Mouse (Mus musculus): ENCODE measurements at regions not wholly inside any gene's neighbourhood (a gene's known extent, or its start where the extent isn't known, plus 50 kb on each side); places are given as distances from the start of the nearest gene placed in this dataset.

DNA sequence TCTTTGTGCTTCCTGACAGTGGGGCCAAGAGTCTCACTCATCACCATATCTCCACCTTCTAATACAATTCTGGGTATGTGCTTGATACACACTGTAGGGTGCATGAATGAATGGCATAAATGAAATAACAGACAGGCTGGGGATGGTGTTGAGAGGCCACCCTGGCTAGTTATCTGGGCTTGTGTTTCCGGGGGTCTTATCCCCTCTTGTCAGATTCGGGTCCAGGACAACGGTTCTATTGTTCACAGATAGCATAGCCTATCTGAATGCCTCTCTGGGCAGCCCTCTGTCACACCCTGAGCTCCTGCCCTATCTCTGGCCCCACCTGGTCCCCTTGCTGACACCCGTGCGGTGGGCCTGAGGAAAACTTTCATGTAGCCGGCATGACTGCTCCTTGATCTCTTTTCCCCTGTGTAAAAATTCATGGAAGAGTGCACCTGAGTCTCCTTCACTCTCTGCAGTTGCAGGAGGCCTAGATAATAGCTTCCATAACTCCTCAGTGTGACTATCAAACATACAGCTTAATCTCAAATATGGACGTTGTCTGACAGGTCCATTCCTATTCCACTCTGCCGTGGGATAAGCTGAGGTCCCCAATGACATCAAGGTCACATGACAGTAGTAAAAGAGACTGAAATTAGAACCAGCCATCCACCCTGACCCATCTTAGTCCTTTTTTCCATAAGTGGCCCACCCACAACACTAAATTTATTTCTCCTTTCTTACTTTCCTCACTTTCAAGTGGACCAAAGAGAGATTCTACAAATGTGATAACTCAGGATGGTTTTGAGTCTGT is 1298.4 kb upstream of the A1bg start:
- no peak for DNase-seq (ENCODE audit: low spot score)
- Histone ChIP-seq H3K4me2 (ENCODE audit: low read depth, low read length) (no peak overlapping the region), H3K9me3 (ENCODE audit: control insufficient read depth, low read length) (no peaks in the 10 kb centered on the region), H3K36me3 (ENCODE audit: control insufficient read depth, insufficient read depth, low read length) (no peaks in the 10 kb centered on the region), H3K4me1 (ENCODE audit: control insufficient read depth, insufficient read depth, low read length) (no peaks in the 10 kb centered on the region), H3K4me3 (ENCODE audit: low read depth, low read length) (no peak overlapping the region), H3K9ac (ENCODE audit: low read depth, low read length) (no peak overlapping the region), H3K27me3 (replicated peaks; ENCODE audit: control insufficient read depth, insufficient read depth, low read length) (no peaks in the 10 kb centered on the region), H3K27ac (replicated peaks; ENCODE audit: low read depth, low read length) (no peak overlapping the region)
- ATAC-seq (ENCODE audit: low read depth): no peak
- 73% methylated on average over 8 of the region's 8 CpGs for WGBS

DNA sequence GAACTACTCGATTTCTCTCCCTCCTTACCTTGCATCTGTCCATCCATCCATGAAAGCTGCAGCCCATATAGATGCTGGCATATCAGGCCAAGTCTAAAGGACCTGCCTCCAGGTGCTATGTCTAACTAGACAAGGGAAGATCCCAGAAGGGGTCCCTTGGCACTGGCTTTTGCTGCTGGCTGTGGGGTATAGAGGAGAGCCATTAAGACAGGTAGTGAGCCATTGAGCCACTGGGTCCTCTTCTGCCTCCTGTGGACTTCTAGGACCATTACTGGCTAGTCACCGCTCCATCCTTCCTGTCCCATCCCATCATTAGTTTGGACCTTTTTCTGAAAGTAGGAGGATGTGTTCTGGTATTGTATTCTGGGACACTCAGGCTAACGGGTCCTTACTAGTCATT is 1297.8 kb upstream of the A1bg start:
- ATAC-seq (ENCODE audit: low read depth) (no peak), DNase-seq (ENCODE audit: low spot score) (no peak)
- WGBS: 86% methylated on average over 3 of the region's 3 CpGs
- H3K4me1 ChIP-seq (ENCODE audit: control insufficient read depth, insufficient read depth, low read length): no peaks in the 10 kb centered on the region
- H3K9me3 ChIP-seq (ENCODE audit: control insufficient read depth, low read length): no peaks in the 10 kb centered on the region
- no peaks in the 10 kb centered on the region for H3K27me3 ChIP-seq (replicated peaks; ENCODE audit: control insufficient read depth, insufficient read depth, low read length)
- H3K27ac ChIP-seq (replicated peaks; ENCODE audit: low read depth, low read length): no peak overlapping the region
- H3K36me3 ChIP-seq (ENCODE audit: control insufficient read depth, insufficient read depth, low read length): no peaks in the 10 kb centered on the region
- H3K4me2 ChIP-seq (ENCODE audit: low read depth, low read length): no peak overlapping the region
- no peak overlapping the region for H3K9ac ChIP-seq (ENCODE audit: low read depth, low read length)
- no peak overlapping the region for H3K4me3 ChIP-seq (ENCODE audit: low read depth, low read length)

DNA sequence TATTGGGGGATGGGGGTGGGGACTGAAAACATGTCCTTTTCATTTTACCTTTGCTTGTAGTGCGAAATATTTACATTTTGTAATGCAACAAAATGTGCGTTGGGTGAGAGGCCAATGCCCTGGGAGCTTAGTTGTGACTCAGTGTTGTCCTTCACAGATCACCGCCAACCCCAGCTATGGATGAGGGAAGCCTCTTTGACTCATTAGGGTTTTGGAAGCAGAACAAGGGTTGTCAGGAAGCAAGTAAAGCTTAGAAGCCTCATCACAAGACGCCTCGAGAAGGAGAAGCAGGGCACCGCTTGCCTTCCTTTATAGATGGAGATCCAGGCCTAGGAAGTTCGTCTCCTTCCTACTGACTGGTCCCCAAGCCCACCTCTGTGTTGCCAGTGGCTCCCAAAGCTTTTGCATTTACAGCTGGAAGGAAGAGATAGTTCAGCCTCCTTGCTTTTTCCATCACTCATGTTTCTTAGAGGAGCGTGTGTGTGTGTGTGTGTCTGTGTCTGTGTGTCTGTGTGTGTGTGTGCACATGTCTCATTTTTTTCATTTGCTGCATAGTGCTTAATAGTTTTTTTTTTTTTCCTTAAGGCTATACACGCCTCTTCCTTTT is 1297.2 kb upstream of the A1bg start:
- 94% methylated on average over 9 of the region's 9 CpGs for WGBS
- DNase-seq (ENCODE audit: low spot score): no peak
- ATAC-seq (ENCODE audit: low read depth): no peak
- no peaks in the 10 kb centered on the region for H3K27me3 ChIP-seq (replicated peaks; ENCODE audit: control insufficient read depth, insufficient read depth, low read length)
- no peak overlapping the region for H3K27ac ChIP-seq (replicated peaks; ENCODE audit: low read depth, low read length)
- H3K36me3 ChIP-seq (ENCODE audit: control insufficient read depth, insufficient read depth, low read length): no peaks in the 10 kb centered on the region
- H3K9me3 ChIP-seq (ENCODE audit: control insufficient read depth, low read length): no peaks in the 10 kb centered on the region
- no peaks in the 10 kb centered on the region for H3K4me1 ChIP-seq (ENCODE audit: control insufficient read depth, insufficient read depth, low read length)
- H3K4me2 ChIP-seq (ENCODE audit: low read depth, low read length): no peak overlapping the region
- H3K4me3 ChIP-seq (ENCODE audit: low read depth, low read length): no peak overlapping the region
- no peak overlapping the region for H3K9ac ChIP-seq (ENCODE audit: low read depth, low read length)

DNA sequence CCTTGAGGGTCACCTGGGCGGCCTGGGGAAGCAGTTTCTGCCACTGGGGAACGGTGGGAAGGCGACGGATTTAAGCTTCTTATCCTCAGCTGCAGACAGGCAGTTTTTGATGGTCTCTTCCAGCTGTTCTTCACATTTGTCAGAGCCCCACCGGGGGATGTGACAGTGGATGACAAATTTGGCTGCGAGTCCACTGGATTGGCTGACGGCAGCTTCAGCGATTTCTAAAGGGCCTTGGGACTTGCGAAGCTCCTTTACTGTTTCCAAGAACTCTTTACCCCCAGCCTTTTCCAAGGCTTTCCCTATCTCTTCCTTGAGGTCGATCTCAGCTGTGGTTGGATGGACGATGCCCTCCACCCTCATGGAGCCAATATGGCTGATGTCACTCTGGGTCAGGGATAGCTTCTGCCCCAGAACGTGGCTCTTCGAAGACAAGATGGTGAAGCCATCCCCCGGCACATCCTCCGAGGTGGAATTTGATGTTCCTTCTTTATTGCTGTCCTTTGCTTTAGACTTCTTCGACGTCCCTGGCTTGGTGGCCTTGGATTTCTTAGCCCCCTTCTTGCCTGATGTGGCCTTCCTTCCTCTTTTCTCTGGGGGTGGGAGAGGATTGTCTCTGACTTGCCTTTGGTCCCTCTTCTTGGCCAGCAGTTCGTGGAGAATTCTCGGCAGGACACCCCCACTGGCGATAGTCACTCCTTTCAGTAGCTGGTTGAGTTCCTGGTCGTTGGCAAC is 1295.7 kb upstream of the A1bg start:
- no peak overlapping the region for H3K27ac ChIP-seq (replicated peaks; ENCODE audit: low read depth, low read length)
- no peaks in the 10 kb centered on the region for H3K4me1 ChIP-seq (ENCODE audit: control insufficient read depth, insufficient read depth, low read length)
- H3K4me2 ChIP-seq (ENCODE audit: low read depth, low read length): no peak overlapping the region
- H3K27me3 ChIP-seq (replicated peaks; ENCODE audit: control insufficient read depth, insufficient read depth, low read length): no peaks in the 10 kb centered on the region
- WGBS: 86% methylated on average over 21 of the region's 21 CpGs
- no peak overlapping the region for H3K4me3 ChIP-seq (ENCODE audit: low read depth, low read length)
- H3K9me3 ChIP-seq (ENCODE audit: control insufficient read depth, low read length): no peaks in the 10 kb centered on the region
- ATAC-seq (ENCODE audit: low read depth) (no peak), DNase-seq (ENCODE audit: low spot score) (no peak)
- no peaks in the 10 kb centered on the region for H3K36me3 ChIP-seq (ENCODE audit: control insufficient read depth, insufficient read depth, low read length)
- no peak overlapping the region for H3K9ac ChIP-seq (ENCODE audit: low read depth, low read length)

DNA sequence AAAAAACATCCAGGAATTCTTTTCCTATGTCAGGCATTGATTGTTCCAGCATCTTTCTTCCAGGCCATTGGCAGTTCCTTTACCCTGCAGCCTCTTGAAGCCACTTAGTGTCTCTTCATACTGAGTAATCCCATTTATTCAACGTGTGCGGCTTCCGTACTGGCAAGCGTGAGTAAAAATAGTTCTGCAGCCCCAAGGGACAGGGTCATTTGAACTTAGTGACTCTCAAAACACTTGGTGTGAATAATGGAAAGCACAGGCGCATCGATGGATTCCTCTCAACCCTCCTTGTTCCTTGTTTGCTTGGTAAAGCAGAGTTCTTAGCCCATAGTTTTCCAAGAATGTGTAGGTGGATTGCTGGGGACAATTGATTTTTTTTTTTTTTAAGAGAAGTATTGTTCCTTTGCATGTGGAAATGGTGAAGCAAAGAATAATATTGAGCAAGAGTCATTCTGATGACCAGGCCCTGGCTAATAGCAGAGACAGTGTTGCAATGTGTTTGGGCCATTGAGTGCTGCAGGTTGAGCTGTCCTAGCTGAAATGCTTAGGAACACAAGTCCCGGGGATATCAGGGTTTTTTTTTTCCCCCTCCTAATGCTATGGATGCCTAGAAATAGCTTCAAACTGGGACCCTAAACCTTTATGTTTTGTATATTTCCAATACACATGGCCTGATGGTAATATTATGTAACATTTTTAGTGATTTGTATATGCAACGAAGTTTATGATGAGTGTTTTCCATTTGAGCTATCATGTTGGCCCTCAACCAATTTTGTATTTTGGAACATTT is 1294.1 kb upstream of the A1bg start:
- WGBS: 37% methylated on average over 8 of the region's 8 CpGs

DNA sequence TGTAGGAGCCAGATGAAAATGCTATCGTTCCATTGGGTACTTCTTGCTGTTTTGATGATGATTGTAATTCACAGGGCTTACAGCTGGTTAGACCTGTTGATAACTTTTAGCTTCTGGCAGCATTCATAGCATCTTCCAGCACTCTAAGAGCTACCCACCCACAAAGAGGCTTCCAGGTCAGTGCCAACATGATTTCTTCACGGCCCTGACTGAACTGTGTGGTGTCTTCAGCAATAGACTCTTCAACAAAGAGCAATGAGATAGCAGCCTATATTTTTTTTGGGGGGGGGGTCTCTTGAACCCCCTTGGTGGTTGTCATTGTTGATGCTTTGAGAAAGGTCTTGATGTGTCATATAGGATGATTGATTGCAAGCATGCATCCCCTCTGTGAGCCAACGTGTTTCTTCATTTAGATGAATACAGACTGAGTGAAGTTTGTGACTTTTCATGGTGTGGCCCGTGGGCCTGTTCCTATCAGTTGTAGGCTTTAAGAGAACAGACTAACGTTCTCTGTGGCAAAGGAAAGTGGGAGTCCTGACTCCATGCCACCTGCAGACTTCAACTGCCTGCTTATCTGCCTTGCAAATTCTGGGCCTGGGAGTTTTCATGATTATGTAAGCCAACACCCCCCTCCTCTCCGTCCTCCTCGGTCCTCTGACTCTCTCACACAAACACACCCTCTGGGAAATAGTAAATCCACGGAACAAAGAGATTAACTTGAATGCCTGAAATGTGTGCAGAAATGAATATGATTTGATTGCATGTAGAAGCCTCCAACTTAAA is 1293.0 kb upstream of the A1bg start:
- no peak overlapping the region for H3K27ac ChIP-seq (replicated peaks; ENCODE audit: low read depth, low read length)
- H3K4me1 ChIP-seq (ENCODE audit: control insufficient read depth, insufficient read depth, low read length): no peaks in the 10 kb centered on the region
- no peak overlapping the region for H3K4me2 ChIP-seq (ENCODE audit: low read depth, low read length)
- ATAC-seq (ENCODE audit: low read depth) (no peak), DNase-seq (ENCODE audit: low spot score) (no peak)
- no peak overlapping the region for H3K9ac ChIP-seq (ENCODE audit: low read depth, low read length)
- H3K27me3 ChIP-seq (replicated peaks; ENCODE audit: control insufficient read depth, insufficient read depth, low read length): no peaks in the 10 kb centered on the region
- H3K9me3 ChIP-seq (ENCODE audit: control insufficient read depth, low read length): no peaks in the 10 kb centered on the region
- no peak overlapping the region for H3K4me3 ChIP-seq (ENCODE audit: low read depth, low read length)
- H3K36me3 ChIP-seq (ENCODE audit: control insufficient read depth, insufficient read depth, low read length): no peaks in the 10 kb centered on the region
- 54% methylated on average over 8 of the region's 8 CpGs for WGBS

More for the DNA sequence above, 1294.1 kb upstream of the A1bg start:
- no peak overlapping the region for H3K4me2 ChIP-seq (ENCODE audit: low read depth, low read length)
- no peak for ATAC-seq (ENCODE audit: low read depth)
- no peaks in the 10 kb centered on the region for H3K9me3 ChIP-seq (ENCODE audit: control insufficient read depth, low read length)
- H3K27me3 ChIP-seq (replicated peaks; ENCODE audit: control insufficient read depth, insufficient read depth, low read length): no peaks in the 10 kb centered on the region
- H3K27ac ChIP-seq (replicated peaks; ENCODE audit: low read depth, low read length): no peak overlapping the region
- no peak overlapping the region for H3K9ac ChIP-seq (ENCODE audit: low read depth, low read length)
- H3K4me1 ChIP-seq (ENCODE audit: control insufficient read depth, insufficient read depth, low read length): no peaks in the 10 kb centered on the region
- H3K4me3 ChIP-seq (ENCODE audit: low read depth, low read length): no peak overlapping the region
- DNase-seq (ENCODE audit: low spot score): peak; percentile 28
- no peaks in the 10 kb centered on the region for H3K36me3 ChIP-seq (ENCODE audit: control insufficient read depth, insufficient read depth, low read length)

DNA sequence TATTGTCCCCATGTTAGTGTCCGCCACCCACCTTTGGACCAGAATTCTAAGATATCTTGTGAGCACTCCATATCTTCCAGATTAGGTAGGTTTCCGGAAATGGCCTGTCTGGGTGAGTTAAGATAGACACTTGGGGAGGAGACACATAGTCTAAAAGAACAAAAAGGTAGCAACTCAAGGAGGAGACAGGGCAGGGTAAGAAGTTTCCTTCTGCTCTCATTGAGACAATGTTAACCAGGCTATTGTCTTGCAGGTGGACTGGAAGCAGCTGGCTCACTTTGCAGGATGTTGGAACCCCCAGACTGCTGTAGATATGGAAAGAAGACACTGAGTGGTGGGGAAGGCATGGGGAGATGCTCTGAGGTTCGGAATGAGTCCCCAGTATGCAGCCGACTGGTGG is 1291.5 kb upstream of the A1bg start:
- DNase-seq (ENCODE audit: low spot score): no peak
- Histone ChIP-seq H3K4me1 (ENCODE audit: control insufficient read depth, insufficient read depth, low read length) (no peaks in the 10 kb centered on the region), H3K4me2 (ENCODE audit: low read depth, low read length) (no peak overlapping the region), H3K36me3 (ENCODE audit: control insufficient read depth, insufficient read depth, low read length) (no peaks in the 10 kb centered on the region), H3K9me3 (ENCODE audit: control insufficient read depth, low read length) (no peaks in the 10 kb centered on the region), H3K27ac (replicated peaks; ENCODE audit: low read depth, low read length) (no peak overlapping the region), H3K9ac (ENCODE audit: low read depth, low read length) (no peak overlapping the region), H3K4me3 (ENCODE audit: low read depth, low read length) (no peak overlapping the region), H3K27me3 (replicated peaks; ENCODE audit: control insufficient read depth, insufficient read depth, low read length) (no peaks in the 10 kb centered on the region)
- ATAC-seq (ENCODE audit: low read depth): no peak
- 91% methylated on average over 4 of the region's 4 CpGs for WGBS
